Mouse (Mus musculus) c-Kit-positive CD71-positive TER-119-positive erythroid progenitor cells, embryonic 14.5 days (primary cell): ENCODE measurements around the gene Agtrap.

Experiments used
- DNase-seq: peaks from one replicate; pipeline ENCODE4 v3.0.0-alpha.2; 2013; ENCODE audit warnings: low spot score

The Agtrap gene

DNA sequence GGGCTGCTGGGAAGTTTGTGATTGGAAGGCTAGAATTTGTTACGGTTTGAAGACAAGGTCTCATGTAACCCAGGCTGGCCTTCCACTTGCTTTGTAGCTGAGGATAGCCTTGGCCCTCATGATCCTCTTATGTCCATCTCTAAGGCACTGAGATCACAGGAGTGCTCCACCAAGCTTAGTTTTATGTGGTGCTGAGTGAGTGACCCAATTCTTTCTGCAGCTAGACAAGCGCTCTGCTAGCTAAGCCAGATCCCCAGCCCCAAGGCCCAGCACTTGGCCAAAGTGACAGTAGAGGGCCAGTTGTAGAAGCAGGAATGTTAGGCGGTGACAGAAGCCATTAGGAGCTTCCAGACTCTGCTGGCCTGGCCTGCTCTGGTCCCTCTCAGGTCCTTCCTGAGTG is 16.3 kb upstream of the Agtrap start:
- DNase-seq: no peak

DNA sequence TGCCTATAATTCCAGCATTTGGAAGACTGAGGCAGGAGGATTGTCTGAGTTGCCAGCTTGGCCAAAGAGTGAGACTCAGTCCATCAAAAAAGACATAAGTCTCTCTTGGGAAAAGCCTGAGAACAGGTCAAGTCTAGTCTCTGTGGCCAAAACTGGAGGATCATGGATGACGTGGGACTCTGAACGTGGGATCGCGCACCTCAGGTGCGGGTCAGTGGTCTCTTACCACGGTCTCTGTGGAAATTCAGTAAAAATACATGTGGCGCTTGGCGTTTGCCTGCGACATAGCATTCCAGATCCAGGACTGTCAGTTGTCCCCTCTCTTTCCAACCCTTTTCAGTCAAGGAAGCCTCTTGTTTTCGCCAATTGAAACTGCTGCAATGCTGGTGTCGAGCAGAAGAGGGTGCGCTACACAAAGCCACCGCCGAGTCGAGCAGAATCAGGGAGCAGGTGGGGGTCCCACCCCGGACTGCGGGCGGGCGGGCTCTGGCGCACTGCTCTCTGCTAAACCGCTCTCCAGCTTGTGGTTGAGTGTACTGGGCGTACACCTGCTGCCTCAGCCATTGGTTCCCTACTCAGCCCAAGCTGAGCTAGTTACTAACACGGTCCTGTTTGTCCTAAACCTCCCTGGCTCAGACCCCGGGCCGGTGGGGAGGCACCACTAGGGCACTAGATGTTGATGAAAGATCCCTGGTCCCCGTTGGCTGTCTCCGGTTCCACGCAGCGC is 14.1 kb upstream of the Agtrap start:
- DNase-seq: no peak

DNA sequence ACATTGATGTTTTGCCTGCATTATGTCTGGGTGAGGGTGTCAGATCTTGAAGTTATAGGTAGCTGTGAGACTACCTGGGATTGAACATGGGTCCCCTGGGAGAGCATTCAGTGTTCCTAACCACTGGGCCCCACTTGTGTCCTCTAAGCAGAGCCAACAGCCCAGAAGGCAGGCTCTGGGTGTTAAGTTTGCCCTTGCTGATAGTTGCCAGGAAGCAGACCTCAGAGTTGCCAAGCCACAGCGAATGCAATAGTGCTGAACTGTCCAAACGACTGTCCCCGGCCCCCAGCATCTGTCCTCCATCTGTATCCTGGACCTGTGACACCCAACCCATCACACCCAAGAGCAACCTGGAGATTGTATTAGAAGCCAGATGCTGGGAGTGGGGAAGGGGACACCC is 10.8 kb upstream of the Agtrap start:
- no peak for DNase-seq

- DNase-seq: no peak
Measured at GRCm38 (mm10) chr4:148097936-148098335, 10.1 kb upstream of the Agtrap start.

GRCm38 (mm10) chr4:148095081-148095480 is 7.2 kb upstream of the Agtrap start:
- DNase-seq: no peak

DNA sequence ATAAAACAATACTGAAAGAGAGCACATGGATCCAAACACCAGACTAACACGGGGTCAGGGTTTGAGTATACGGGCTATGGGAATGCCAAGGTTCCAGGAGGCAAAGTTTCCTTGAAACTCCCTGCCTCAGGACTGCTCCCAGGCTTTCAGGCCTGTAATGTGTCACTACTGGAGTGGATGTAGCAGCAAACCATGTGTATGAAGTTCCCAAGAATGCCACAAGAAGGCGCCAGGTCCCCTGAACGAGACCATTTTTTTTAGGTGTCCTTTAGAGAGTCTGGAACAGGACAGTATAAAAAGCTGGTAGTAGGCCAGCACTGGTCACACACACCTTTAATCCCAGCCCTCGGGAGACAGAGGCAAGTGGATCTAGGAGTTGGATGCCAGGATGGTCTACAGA is 6.3 kb upstream of the Agtrap start:
- no peak for DNase-seq

- DNase-seq: no peak
Measured at GRCm38 (mm10) chr4:148092551-148093271, 4.9 kb upstream of the Agtrap start.

DNA sequence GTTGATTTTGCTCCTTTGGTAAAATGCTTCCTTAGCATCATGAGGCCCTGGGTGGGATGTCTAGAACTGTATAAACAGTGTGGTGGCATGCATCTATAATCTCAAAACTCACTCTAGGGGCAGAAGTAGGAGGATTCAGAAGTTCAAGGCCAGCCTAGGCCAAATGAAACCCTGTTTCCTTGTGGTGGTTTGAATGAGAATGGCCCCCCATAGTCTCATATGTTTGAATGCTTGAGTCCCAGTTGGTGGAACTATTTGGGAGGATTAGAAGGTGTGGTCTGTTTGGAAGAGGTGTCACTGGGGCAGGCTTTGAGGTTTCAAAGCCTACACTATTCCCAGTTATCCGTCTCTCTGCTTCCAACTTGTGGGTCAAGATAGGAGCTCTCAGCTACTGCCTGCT is 3.4 kb upstream of the Agtrap start:
- no peak for DNase-seq

GRCm38 (mm10) chr4:148089166-148089565 is 1.3 kb upstream of the Agtrap start:
- no peak for DNase-seq

DNA sequence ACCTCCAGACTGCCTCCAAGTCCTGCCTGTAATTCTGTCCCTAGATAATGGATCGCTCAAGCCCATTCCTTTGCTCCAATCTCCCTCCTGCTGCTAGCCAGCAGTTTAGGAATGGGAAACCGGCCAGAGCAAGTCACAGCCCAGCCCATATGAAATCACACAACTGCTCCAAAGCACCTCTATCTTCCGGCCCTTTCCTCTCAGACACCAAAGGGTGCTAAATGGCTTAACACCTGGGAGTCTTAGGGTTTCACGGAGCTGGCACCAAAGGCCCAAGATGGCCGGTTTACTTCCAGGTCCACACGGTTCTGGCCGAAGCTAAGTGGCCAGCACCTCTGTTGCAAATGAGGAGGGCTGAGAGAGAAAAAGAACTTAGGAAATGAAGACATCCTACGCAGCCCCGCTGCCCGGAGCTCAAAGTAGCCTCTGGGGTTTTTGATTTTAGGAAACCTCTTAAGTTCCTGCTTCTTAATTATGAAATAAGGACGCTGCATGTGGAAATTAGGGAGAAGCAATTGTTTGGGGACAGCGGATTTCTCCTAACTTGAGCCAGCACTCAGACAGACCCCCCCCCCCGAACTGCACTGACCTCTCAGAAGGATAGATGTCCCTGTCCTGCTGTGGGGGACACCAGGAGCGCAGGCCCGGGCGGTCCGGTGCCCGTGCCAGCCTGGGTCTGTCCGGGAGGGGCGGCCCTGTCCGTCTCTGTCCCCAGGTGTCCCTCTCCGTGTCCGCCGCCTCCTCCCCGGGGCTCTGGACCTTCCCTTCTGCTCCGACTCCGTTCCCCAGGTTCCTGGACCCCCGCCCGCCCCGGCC is 532 bp downstream of the Agtrap start:
- DNase-seq: no peak

- no peak for DNase-seq
Measured at GRCm38 (mm10) chr4:148085907-148086305, 1.9 kb downstream of the Agtrap start.

- no peak for DNase-seq
Measured at GRCm38 (mm10) chr4:148085131-148085906, 2.5 kb downstream of the Agtrap start.

- no peak for DNase-seq
Measured at GRCm38 (mm10) chr4:148084261-148084714, 3.5 kb downstream of the Agtrap start.

DNA sequence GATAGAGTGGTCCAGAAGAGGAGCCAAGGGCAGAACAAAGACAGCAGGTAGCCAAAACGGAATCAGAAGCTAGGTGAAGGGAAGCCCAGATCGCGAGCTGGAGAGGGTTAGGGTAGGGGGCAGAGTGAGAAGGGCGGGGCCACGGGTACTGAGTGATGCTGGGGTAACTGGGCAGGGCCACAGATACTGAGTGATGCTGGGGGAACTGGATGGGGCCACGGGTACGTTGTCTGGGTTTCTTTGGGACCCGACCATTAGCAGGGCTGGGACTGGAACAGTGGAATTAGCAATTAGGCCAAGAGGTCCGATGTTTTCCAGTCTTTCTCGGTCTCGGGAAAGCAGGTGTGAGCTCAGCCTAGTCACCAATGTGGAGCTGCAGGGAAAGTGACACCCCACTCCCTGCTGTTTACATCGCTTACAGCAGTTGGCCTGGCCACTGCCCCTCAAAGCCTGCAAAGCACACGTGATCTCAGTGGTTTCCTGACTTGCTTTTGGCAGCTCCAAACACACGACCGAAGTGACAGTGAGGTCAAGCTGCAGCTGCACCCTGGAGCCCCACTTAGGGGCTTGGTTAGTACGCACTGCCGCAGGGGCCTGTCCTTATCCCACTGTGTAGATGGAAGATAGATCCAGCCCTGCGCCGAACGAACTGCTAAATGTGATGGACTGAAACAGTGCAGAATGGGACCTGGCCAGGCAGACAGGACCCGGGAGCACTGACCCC is 4.5 kb downstream of the Agtrap start:
- peak; percentile 23 for DNase-seq

DNA sequence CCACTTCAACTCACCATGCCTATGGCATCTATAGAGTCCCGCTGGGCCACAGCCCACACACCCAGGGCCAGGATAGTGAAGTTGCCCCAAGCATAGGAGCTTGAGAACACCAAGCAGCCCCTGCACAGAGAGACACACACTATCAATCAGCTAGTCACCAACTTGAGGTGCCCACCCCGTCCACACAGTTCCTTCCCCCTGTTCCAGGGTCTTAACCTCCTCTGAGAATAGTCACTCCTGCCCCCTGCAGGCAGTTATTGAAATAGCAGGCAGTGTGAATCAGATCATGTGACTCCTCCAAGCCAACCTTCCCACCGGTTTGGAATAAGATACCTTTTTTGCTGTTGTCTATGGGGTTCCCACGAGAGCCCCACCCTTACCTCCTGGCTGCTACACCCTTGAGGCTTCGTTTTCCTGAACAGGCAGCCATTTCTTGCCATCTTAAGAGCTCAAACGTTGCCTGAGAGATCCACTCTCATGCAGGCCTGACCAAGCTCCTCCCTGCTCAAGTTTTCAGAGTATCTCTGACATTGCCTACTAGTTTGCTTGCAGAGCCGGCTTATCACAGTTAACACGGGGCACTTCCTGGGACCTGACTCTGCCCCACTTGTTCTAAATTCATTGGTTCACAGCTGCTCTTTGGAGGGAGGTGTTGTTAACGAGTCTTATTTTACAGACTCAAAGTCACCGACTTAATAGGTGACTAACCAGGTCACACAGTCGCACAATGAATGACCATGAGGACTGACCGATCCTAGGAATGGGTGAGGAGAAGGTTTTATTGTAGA is 5.4 kb downstream of the Agtrap start:
- peak; percentile 74 for DNase-seq

GRCm38 (mm10) chr4:148081201-148081600 is 6.6 kb downstream of the Agtrap start:
- DNase-seq: no peak

DNA sequence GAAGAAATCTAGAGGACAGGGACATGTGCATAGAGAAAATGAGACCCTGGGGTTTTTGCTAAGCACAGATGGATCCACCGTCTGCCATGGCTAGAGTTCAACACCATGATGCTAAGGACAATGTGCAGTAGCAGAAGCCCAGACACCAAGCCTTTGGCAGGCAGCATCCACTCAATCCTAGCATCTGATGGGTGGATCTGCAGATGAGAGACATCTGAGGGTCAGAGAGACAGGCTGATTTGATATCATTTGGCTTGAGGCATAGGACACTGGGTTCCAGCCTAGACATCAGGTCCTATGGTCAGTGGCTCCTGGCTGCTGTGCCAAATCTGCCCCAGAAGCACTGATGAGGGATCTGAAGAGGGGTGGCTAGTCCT is 7.2 kb downstream of the Agtrap start:
- no peak for DNase-seq

- no peak for DNase-seq
Measured at GRCm38 (mm10) chr4:148079944-148080596, 7.8 kb downstream of the Agtrap start.

DNA sequence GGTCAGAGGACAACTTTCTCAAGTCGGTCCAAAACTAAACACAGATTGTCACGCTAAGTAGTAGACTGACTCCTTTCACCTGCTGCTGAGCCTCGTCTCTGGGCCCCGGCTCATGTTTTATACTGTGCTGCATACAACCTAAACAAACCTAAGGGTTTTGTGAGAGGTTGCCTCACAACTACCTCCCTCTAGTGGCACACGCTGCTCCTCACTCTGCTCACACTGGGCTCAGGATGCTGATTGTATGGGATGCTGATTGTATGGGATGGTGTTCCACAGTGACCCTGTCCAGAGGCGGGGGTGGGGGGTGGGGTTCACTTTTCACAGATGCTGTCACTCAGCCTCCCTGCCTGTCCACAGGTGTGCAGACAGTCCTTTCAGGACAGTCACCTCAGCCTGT is 8.6 kb downstream of the Agtrap start:
- DNase-seq: no peak

DNA sequence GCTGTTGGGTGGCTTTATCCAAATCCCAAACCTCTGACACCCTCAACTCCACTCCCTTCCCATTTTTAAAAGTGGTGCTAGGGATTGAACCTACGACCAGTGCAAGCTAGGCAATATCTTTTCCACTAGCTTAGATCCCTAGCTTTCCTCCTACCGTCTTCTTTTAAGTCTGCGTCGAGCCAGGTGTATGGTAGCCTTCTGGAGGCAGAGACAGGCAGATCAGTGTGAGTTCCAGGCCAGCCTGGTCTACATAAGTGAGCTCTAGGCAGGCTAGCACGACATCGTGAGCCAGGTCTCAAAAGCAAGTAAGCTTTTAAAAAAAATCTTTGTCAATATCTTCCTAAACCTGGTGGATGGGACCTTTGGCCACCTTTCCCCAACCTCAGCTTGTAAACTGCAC is 11.9 kb downstream of the Agtrap start:
- no peak for DNase-seq
